Mouse (Mus musculus): Measurements from ENCODE around the gene Fastkd3. TPM values are rescaled to one million over a fixed set of nuclear protein-coding genes. Genes with fewer than 3 reads are reported as not detected.

The Fastkd3 gene
- polyA plus RNA-seq, 1 experiment from 2014 or later = 22.7 TPM

Other genes with a start within 250 kb of the Fastkd3 start
- 12.8 and 12.9 TPM in 2 replicates for gene Mtrr, start 85 bp upstream of the Fastkd3 start, polyA plus RNA-seq (2015; fragmentation: Nextera tagmentation; extraction: Ambion mirVana)
- 3.4 and 3.5 TPM in 2 replicates for gene 1700001L19Rik, start 15.2 kb downstream of the Fastkd3 start, polyA plus RNA-seq (2015; fragmentation: Nextera tagmentation; extraction: Ambion mirVana)